Mouse (Mus musculus): ENCODE results near the gene Gm49369. TPM values are rescaled to one million over a fixed set of nuclear protein-coding genes. Genes with fewer than 3 reads are reported as not detected.

Gm49369 gene
- total and polyA plus RNA-seq, 3 experiments = 5.2 to 8.4 TPM; not detected in 1

DNA sequence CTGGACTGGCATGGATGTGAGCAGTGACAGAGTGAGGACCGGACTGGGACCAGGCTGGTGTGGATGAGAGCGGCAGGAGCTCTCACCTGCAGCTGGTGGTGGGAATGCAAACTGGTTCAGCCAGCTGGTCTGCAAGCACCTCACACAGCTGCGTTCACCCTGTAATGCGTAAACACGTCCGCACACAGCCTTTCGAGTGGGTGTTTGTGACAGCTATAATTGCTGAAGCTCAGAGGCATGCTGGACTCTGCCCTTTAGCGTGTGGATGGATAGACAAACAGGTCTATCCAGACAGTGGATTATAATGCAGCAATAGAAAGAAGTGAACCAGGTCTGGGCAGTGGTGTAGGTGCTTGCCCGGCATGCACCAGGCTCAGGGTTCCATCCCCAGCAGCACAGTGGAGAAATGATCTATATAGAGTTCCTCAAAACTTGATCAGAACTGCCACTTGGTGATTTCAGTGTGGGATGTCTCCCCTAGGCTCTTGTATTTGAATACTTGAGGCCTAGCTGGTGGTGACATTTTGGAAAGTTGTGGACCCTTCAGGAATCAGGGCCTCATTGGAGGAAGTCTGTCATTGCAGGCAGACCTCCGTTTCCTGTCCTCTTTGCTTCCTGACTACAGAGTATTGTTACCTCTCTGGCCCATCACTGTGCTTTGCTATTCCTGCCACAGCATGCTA is 40.8 kb downstream of the Gm49369 start:
- H3K4me1 ChIP-seq (ENCODE audit: control insufficient read depth in 1 of 2, insufficient read depth in 2 of 2) = peaks cover 26 to 47% of the 10 kb centered on the region in 2 experiments

GRCm38 (mm10) chr7:142340269-142340970 is 42.0 kb downstream of the Gm49369 start:
- H3K9ac ChIP-seq (ENCODE audit: insufficient read depth, low read depth) = no peak overlapping the region
- H3K27ac ChIP-seq (ENCODE audit: insufficient read depth, low read depth) = no peak overlapping the region
- H3K27me3 ChIP-seq (replicated peaks) = no peaks in the 10 kb centered on the region
- DNase-seq (ENCODE audit: extremely low read depth) = peak; percentile 74
- dilution Hi-C loops (cut with MboI; ENCODE audit: extremely low pct_ligation_motif_present, extremely low pct_unique_long_range_greater_than_20kb, low sequenced_read_pairs) (no loop called here), in situ Hi-C loops (cut with MboI; ENCODE audit: low pct_ligation_motif_present, low pct_unique_long_range_greater_than_20kb, low sequenced_read_pairs) (no loop called here)
- no peaks in the 10 kb centered on the region for H3K9me3 ChIP-seq (replicated peaks; ENCODE audit: low read length)
- H3K4me2 ChIP-seq (ENCODE audit: insufficient read depth, low read depth, poor library complexity, severe bottlenecking) = no peak overlapping the region
- H3K4me3 ChIP-seq (replicated peaks in 1 of 3; ENCODE audit: low read depth in 2 of 3, low read length in 2 of 3, poor library complexity in 1 of 3) = no peak overlapping the region
- H3K36me3 ChIP-seq (replicated peaks in 1 of 2; ENCODE audit: control insufficient read depth in 1 of 2, insufficient read depth in 1 of 2, low read length in 1 of 2) = no peaks in the 10 kb centered on the region
- peaks cover 18 to 38% of the 10 kb centered on the region in 2 experiments for H3K4me1 ChIP-seq (ENCODE audit: control insufficient read depth in 1 of 2, insufficient read depth in 2 of 2)
- no peaks in the 10 kb centered on the region for H3K79me2 ChIP-seq (replicated peaks; ENCODE audit: control insufficient read depth, extremely low read depth, insufficient read depth, poor library complexity, severe bottlenecking)
- TF ChIP-seq CHD2 (IDR thresholded peaks at IDR 0.05; ENCODE audit: low read length) = no peak
- TF ChIP-seq IRF4 (IDR thresholded peaks at IDR 0.05; ENCODE audit: low read depth, low read length) = 0 out of 2 replicates have a peak, but pooled peaks have one; percentile 18
- TF ChIP-seq HCFC1 (IDR thresholded peaks at IDR 0.05; ENCODE audit: low read depth, low read length) = no peak
- peak in 1 of 2 experiments; percentile 48; a peak in 2 of 4 replicates for TF ChIP-seq CTCF (conservative IDR thresholded peaks at IDR 0.05 in 1 of 2, IDR thresholded peaks at IDR 0.05 in 1 of 2; ENCODE audit: low read depth in 2 of 2, low read length in 2 of 2)
- no peak for TF ChIP-seq RCOR1 (conservative IDR thresholded peaks at IDR 0.05; ENCODE audit: low read depth, low read length)
- TF ChIP-seq BHLHE40 (IDR thresholded peaks at IDR 0.05; ENCODE audit: low read depth, low read length) = no peak
- TF ChIP-seq EP300 (IDR thresholded peaks at IDR 0.05; ENCODE audit: low read length) = no peak
- no peak for TF ChIP-seq ETS1 (conservative IDR thresholded peaks at IDR 0.05; ENCODE audit: low read depth, low read length)
- TF ChIP-seq SMC3 (IDR thresholded peaks at IDR 0.05; ENCODE audit: low read depth, low read length) = no peak; the same call in none of the 2 replicates
- no peak for TF ChIP-seq MAFK (IDR thresholded peaks at IDR 0.05; ENCODE audit: insufficient replicate concordance, low read length)
- no peak; the same call in none of the 2 replicates for TF ChIP-seq RAD21 (IDR thresholded peaks at IDR 0.05; ENCODE audit: low read depth, low read length)
- TF ChIP-seq PAX5 (IDR thresholded peaks at IDR 0.05; ENCODE audit: low read length) = no peak
- no peak for TF ChIP-seq JUN (IDR thresholded peaks at IDR 0.05; ENCODE audit: insufficient read depth, low read depth, low read length)
- no peak for TF ChIP-seq USF2 (conservative IDR thresholded peaks at IDR 0.05; ENCODE audit: low read depth, low read length)
- no peak for TF ChIP-seq ZNF384 (IDR thresholded peaks at IDR 0.05; ENCODE audit: low read depth, low read length)
- TF ChIP-seq ELF1 (IDR thresholded peaks at IDR 0.05; ENCODE audit: low read depth, low read length) = peak; percentile 47
- no peak for TF ChIP-seq TCF12 (IDR thresholded peaks at IDR 0.05; ENCODE audit: low read depth, low read length)
- TF ChIP-seq MYC (IDR thresholded peaks at IDR 0.05; ENCODE audit: low read depth, low read length) = no peak
- TF ChIP-seq ZMIZ1 (IDR thresholded peaks at IDR 0.05; ENCODE audit: low read depth, low read length) = no peak
- no peak for TF ChIP-seq JUND (conservative IDR thresholded peaks at IDR 0.05; ENCODE audit: low read depth, low read length)
- no peak for TF ChIP-seq NRF1 (IDR thresholded peaks at IDR 0.05; ENCODE audit: low read depth, low read length)
- TF ChIP-seq USF1 (IDR thresholded peaks at IDR 0.05; ENCODE audit: low read depth, low read length) = peak; percentile 42
- TF ChIP-seq KAT2A (IDR thresholded peaks at IDR 0.05; ENCODE audit: insufficient replicate concordance, low read length) = no peak
- TF ChIP-seq POLR2A (IDR thresholded peaks at IDR 0.05; ENCODE audit: low read depth, low read length) = no peak
- TF ChIP-seq E2F4 (IDR thresholded peaks at IDR 0.05; ENCODE audit: insufficient replicate concordance, low read depth, low read length) = no peak

More for the DNA sequence above, 40.8 kb downstream of the Gm49369 start:
- Histone ChIP-seq H3K4me3 (replicated peaks in 1 of 3; ENCODE audit: low read depth in 2 of 3, low read length in 2 of 3, poor library complexity in 1 of 3) (no peak overlapping the region), H3K4me2 (ENCODE audit: insufficient read depth, low read depth, poor library complexity, severe bottlenecking) (no peak overlapping the region), H3K79me2 (replicated peaks; ENCODE audit: control insufficient read depth, extremely low read depth, insufficient read depth, poor library complexity, severe bottlenecking) (no peaks in the 10 kb centered on the region), H3K27me3 (replicated peaks) (no peaks in the 10 kb centered on the region), H3K9me3 (replicated peaks; ENCODE audit: low read length) (no peaks in the 10 kb centered on the region), H3K27ac (ENCODE audit: insufficient read depth, low read depth) (no peak overlapping the region), H3K9ac (ENCODE audit: insufficient read depth, low read depth) (no peak overlapping the region), H3K36me3 (replicated peaks in 1 of 2; ENCODE audit: control insufficient read depth in 1 of 2, insufficient read depth in 1 of 2, low read length in 1 of 2) (no peaks in the 10 kb centered on the region)
- no peak for DNase-seq (ENCODE audit: extremely low read depth)
- dilution Hi-C loops (cut with MboI; ENCODE audit: extremely low pct_ligation_motif_present, extremely low pct_unique_long_range_greater_than_20kb, low sequenced_read_pairs) = no loop called here
- no peak for TF ChIP-seq USF1 (IDR thresholded peaks at IDR 0.05; ENCODE audit: low read depth, low read length)
- TF ChIP-seq ZKSCAN1 (IDR thresholded peaks at IDR 0.05; ENCODE audit: borderline replicate concordance, low read depth, low read length) = no peak
- no peak for TF ChIP-seq USF2 (conservative IDR thresholded peaks at IDR 0.05; ENCODE audit: low read depth, low read length)
- TF ChIP-seq EP300 (IDR thresholded peaks at IDR 0.05; ENCODE audit: low read length) = no peak
- TF ChIP-seq MXI1 (IDR thresholded peaks at IDR 0.05; ENCODE audit: low read depth, low read length) = no peak
- TF ChIP-seq ZMIZ1 (IDR thresholded peaks at IDR 0.05; ENCODE audit: low read depth, low read length) = no peak
- TF ChIP-seq BHLHE40 (IDR thresholded peaks at IDR 0.05; ENCODE audit: low read depth, low read length) = no peak
- no peak for TF ChIP-seq E2F4 (IDR thresholded peaks at IDR 0.05; ENCODE audit: insufficient replicate concordance, low read depth, low read length)
- TF ChIP-seq MEF2A (IDR thresholded peaks at IDR 0.05; ENCODE audit: borderline replicate concordance, low read depth, low read length) = no peak
- TF ChIP-seq RAD21 (IDR thresholded peaks at IDR 0.05; ENCODE audit: low read depth, low read length) = no peak
- TF ChIP-seq MAZ (IDR thresholded peaks at IDR 0.05; ENCODE audit: low read depth, low read length) = no peak
- TF ChIP-seq RCOR1 (conservative IDR thresholded peaks at IDR 0.05; ENCODE audit: low read depth, low read length) = no peak
- no peak for TF ChIP-seq ZC3H11A (IDR thresholded peaks at IDR 0.05; ENCODE audit: low read depth, low read length)
- TF ChIP-seq SMC3 (IDR thresholded peaks at IDR 0.05; ENCODE audit: low read depth, low read length) = no peak
- no peak for TF ChIP-seq HCFC1 (IDR thresholded peaks at IDR 0.05; ENCODE audit: low read depth, low read length)
- TF ChIP-seq POLR2A (IDR thresholded peaks at IDR 0.05; ENCODE audit: low read depth, low read length) = no peak
- no peak for TF ChIP-seq MAX (IDR thresholded peaks at IDR 0.05; ENCODE audit: low read length)
- in situ Hi-C loops (cut with MboI; ENCODE audit: low pct_ligation_motif_present, low pct_unique_long_range_greater_than_20kb, low sequenced_read_pairs) = no loop called here

Data from CH12.LX (cell line).